Mouse (Mus musculus) heart, adult 11 months (tissue): ENCODE results near the gene Ikzf3.
A peak's percentile ranks its signal among the peaks of the same experiment; 100 is the strongest.

Experiments used
- DNase-seq: peaks from one replicate; pipeline ENCODE4 v3.0.0; 2022

Ikzf3 gene

DNA sequence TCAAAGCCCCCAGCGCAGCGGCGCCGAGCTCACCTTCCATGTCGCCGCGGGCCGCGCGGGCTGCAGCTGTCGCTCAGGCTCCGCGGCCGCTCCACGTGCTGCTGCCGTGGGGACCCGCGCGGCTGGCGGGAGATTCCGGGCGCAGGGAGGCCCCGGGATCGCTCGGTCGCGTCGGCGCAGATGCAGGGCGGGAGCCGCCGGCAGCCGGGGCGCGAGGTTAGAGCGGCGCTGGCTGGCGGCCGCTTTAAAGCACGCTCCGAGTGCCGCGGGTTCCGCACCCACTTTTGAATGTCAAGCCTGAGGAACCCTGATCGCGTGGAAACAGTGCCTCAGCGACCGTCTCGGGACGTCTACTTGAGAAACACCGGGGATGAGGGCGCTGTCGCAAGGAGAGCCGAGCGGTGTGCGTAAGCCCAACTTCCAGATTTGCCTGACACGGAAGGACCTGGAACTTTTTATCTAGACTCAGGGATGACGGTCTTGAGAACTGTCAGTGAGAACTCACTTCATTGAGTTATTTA is at the start of gene Ikzf3:
Gene Ikzf3, minus strand, starts transcription at position 321 of the 521 bp plus-strand sequence.
- DNase-seq = peak; percentile 91

DNA sequence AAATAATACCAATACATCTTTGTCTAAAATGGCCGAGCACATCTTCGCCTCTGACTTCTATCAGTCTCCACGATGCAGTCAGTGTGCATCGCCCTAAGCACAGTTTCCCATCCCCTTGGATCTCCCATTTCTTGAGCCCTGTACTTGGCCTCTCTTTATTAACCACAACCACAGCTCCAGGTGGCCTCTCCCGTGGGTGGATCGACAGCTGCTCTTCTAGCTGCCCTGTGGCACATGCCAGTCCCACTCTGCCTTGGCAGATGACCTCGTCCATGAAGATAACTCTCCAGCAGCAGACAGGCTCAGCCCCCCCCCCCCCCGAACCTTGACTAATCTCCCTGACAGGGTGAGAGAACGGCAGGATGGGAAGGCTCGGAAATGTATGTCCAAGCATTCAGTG is 49.6 kb upstream of the Ikzf3 start:
- peak; percentile 52 for DNase-seq

GRCm38 (mm10) chr11:98595021-98595420 is 49.2 kb upstream of the Ikzf3 start:
- peak; percentile 44 for DNase-seq

DNA sequence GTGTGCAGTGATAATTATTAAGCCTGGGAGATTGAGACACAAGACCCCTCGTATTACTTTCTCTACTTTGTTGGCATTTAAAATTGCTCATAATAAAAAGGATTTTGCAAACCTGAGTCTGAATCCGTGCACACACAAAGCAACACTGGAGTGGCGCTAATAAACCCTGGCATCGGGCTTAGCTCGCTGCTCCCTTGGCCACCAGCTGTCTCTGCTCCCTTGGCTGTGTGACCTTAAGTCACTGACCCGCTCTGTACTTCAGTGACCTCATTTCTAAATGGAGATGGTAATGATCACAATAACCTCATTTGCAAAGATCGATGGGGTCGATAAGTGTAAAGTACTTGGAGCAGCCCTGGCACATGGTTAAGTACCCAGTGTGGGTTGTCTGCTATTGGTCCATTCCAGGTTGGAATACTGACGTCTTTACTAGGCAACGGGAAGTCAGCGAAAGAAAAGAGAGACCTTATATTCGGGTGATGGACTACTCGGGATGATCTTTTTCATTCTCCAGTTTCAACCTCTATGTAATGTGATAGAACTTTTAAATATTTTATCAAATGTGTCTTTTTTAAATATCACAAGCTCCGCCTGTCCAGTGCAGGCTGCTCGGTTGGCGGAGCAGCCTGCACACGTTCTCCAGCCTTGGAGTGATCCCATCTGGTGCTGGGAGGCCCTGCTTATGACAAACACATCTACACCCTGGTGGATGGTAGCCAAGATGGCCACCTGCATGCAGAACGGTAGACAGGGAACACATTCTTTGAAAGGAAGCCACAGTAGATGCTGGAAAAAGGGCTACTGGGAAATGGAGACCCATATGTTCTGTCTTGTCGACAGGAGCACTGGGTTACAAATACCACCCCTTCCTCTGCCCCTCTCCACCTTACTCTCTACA is 45.0 kb upstream of the Ikzf3 start:
- DNase-seq = peak; percentile 79

DNA sequence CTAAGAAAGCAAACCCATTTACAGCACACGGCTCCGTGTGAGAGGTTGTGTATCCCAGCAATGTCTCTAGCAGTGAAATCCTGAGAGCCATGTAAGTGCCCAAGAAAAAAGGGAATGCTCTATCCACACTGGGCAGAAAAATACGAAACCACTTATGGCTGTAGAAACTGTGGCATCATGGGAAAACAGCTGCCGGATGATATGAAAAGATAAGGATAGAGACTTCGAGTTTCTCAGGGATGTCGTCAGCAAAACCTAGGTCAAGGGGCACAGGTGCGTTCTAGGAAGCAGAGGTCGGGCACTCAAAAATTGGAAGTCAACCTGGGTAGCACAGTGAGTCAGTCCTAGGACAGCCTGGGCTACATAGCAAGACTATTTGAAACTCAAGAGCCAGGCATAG is 43.5 kb upstream of the Ikzf3 start:
- DNase-seq = no peak

GRCm38 (mm10) chr11:98588833-98589281 is 43.0 kb upstream of the Ikzf3 start:
- peak; percentile 92 for DNase-seq

DNA sequence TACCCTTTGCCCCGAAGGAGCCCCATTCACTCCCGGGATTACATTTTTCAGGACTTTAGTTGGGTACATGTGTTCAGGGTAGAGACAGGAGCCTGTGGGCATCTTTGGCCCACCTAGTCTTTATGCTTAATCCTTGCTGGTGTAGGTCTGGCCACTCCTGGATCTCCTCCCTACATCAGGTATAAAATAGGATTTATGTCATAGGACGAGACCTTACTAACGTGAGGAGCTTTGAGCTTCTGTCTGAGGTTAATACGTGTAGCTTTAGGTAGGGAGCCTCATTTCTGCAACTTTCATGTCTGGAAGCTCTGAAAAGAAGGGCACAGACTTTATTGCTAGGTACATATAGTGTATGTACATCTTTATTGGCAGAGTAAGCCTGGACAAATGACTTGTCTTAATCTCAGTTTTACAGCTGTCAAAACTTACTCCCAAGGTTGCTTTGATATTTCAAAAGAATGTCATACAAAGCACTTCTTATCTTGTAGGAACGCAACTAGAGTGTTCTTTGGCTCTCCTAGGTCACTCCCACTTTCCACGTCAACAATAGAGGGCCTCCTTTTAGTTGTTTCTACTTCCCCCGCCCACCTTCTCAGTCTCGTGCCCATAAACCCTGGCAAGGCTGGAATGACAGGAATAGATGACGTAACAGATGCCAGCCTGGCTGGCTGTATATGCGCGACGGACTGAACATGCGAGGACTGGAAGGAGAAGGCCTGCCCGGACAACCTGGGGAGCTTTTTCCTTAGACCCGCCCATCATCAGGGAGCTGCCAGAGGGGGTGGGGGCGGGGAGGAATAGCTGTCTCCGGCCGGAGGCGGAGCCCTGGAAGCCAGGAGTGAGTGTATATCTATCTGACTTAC is 42.1 kb upstream of the Ikzf3 start:
- peak; percentile 99 for DNase-seq

GRCm38 (mm10) chr11:98586892-98587563 is 41.2 kb upstream of the Ikzf3 start, which contains the start of gene Ormdl3:
Gene Ormdl3, minus strand, starts transcription at chr11:98587368.
- peak; percentile 100 for DNase-seq

- DNase-seq = peak; percentile 96
These were observed 40.5 kb upstream of the Ikzf3 start for GRCm38 (mm10) chr11:98586087-98586891.

DNA sequence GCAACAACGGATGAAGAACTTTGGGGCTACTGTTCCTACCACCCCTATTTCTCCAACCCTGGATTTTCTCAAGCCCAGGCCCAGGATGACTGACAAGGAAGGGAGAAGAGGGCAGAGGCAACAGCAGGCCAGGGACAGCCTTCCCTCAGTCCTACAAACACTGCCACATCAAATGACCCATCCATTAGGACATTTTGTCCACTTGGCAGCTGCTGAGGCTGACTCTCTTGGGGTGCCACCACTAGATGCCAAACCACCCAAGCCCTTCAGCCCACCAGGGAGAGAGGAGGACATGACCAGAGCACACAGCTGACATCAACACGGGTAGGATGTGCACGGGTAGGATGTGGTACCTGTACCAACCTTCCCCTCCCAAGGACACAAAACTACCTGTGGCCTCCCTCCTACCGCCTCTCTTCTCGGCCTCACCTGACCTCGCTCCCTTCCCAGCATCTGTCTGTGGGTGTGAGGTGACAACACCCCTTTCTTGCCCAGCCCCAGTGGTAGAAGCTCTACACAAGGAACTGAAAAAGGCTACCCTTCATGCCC is 38.9 kb upstream of the Ikzf3 start:
- peak; percentile 90 for DNase-seq

DNA sequence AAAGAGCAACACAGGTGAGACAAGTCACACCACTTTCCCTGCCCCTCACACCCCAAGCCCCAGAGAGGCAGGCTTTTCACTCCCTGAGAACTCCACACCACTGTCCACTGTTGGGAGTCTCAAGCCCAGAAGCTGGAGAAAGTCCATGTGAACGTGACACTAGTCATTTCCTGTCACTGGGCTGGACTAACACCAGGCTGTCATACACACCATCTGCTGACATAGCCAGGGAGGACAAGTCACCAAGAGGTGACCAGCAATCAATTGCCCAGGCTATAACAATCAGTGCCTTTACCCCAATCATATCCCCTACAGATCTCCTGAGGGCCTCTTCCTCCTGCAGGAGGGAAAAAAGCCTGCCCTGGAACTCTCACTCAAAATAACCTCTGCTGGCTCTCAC is 38.3 kb upstream of the Ikzf3 start:
- no peak for DNase-seq

DNA sequence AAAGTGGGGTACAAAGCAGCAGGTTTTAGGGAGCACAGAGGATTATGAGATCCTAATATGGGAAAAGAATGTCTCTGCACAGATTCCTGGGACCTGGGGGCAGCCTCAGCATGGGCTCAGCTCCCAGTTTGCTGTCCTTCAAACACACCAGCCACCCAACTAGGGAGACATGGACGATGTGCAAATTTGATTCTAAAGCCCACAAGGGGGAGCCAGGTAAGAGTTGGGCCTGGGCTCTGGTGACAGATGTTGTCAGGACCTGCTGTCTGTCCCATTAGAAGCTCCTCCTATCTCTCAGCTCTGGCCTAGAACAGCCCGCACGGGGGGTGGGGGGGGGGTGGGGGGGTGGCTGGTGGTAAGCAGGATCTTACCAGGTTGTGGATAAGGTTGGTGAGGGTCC is 37.7 kb upstream of the Ikzf3 start:
- no peak for DNase-seq

DNA sequence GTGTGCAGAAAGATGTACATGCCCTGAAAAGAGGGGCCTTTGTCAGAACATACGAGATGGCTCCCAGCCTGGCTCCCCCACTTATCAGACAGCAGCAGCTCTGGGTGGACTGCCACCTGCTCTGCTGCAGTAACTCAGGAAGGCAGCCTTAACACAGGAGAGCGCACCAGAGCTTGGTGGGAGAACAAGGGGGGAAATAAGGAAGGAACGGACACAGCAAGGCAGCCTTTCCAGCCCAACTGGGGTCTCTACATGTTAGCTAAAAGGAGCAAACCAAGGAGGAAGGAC is 37.4 kb upstream of the Ikzf3 start:
- DNase-seq = no peak

GRCm38 (mm10) chr11:98582551-98583264 is 36.9 kb upstream of the Ikzf3 start:
- no peak for DNase-seq

GRCm38 (mm10) chr11:98582030-98582388 is 36.2 kb upstream of the Ikzf3 start:
- no peak for DNase-seq

DNA sequence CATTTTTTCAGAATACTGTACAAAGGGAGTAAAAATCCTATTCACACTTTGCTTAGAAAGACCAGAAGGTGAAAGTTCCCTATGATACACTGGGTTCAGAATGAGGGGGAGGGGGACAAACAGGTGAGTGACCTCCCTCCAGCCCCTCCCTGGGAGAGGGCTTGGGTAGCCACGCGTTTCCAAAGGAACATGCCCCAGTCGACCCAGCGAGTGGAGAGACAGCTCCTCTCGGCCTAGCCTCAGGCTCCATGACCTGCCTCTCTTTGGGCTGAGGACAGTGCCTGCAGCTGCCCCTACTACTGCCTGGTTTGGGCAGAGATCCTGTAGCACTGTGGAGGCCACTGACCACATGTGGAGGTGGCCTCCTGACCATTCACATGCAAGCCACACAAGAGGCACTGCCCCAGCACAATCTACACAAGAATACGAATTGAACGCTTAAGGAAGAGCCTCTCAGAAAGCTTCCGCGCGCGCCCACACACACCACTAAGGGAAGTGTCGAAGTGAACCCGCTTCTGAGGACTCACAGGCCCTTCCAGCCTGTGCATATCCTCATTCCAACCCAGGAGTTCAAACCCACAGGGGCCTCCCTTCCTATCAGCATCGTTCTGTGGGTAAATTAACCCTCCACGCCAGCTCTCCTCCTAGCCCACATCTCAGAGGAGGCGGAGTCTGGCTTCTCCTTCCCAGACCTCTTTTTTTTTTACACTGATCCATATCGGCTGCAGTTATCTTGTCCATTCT is 35.6 kb upstream of the Ikzf3 start:
- no peak for DNase-seq

- peak; percentile 91 for DNase-seq
These were observed 34.7 kb upstream of the Ikzf3 start for GRCm38 (mm10) chr11:98580301-98581121.

GRCm38 (mm10) chr11:98577776-98578175 is 31.9 kb upstream of the Ikzf3 start:
- DNase-seq = no peak

- DNase-seq = peak; percentile 2
These were observed 23.6 kb upstream of the Ikzf3 start for GRCm38 (mm10) chr11:98569461-98569860.

DNA sequence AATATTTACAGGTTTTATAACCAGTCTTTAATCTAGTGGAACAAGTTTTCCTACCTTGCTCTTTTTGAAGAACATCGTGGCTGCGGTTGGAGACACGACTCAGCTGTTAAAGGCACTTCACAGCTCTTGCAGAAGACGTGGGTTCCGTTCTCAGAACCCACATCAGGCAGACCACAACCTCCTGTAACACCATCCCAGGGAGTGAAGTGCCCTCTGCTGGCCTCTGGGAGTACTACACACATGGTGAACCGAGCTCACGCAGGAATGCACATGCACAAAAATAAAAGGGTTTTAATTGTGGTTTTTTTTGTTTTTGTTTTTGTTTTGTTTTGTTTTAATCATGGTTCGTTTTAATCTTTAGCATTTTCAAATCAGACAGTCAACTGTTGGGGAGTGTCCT is 22.5 kb upstream of the Ikzf3 start:
- no peak for DNase-seq
